Mouse (Mus musculus) heart, adult 11 months (tissue): ENCODE results near the gene Utp11.

Experiments
- DNase-seq: peaks from one replicate; pipeline ENCODE4 v3.0.0; 2022

The Utp11 gene

DNA sequence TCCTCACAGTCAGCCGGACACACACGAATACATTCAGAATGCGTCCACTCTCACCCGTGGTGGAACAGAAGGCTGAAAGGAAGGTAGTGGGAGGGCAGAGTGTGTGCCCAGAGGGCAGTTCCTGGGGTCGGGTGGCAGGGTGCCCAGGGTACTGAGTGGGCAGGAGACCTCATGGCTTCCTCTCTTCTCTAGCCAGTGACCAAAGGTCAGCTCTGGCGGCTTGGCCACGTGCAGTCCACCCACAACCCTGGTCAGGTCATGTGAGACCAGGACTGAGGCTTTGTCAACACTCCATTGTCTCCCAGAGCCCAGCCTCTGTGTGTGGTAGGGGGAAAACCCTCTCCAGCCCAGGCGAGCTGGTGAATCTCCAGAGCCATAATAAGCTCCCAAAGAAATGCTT lies 23.2 kb downstream of the Utp11 start:
- no peak for DNase-seq

DNA sequence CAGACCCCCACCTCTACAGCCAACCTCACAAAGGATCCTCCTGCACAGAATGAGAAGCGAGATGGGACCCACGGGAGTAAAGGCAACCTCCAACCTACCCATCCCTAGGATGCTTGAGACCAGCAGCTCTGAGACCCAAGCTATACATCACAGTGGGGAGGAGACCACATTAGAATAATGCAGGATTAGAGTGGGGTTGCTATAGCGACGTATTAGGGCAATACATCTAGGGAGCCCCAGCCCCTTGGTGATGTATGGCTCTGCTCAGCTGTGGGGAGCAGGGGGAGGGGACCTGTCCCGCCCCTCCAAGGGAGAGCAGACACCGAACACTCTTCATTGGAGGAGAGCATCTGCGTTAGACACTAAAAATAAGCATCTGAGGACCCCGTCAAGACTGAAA lies 25.3 kb downstream of the Utp11 start:
- DNase-seq = no peak

DNA sequence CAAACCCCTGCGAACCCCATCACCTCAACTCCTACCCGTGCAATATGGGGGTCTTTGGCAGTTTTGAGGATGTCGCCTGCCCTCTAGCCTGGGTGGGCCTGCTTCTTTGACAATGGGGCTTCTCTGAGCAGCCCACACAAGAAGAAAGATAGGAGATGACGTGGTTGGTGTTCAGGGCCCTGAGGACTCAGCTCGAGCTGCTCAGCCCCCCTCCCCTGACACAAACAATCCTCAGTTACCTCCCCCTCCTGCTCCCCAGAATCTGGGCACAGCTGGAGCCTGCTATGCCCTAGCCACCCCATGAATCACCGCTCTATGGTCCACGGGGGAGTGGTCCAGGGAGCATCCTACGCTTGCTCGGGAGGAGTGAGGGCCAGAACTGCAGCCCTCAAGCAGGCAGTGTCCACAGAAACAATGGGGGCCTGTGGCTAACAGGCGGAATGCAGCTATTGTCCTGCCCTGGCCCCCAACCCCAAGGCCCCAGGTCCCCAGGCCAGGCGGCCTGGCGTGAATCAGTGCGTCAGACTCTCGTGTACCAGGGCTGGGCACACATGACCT lies 25.8 kb downstream of the Utp11 start:
- no peak for DNase-seq

DNA sequence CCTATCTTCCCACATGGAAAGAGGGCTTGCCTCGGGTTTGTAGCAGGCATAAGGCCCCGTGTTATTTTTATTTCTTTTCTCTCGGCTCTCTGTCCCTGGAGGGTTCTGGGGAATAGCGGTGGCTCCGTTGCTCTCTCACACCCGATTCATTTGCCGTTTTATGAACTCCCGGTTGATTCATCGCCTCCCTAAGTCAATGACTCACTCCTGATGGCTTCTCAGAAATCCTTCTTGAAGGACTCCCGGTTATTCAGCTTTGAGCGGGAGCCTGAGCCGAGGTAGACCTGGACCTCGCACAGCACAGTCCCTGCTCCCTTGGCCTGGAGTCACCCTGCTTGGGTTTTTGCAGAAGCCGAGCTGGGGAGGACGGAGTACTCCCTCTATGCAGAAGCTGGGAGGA lies 28.8 kb downstream of the Utp11 start:
- DNase-seq = no peak

DNA sequence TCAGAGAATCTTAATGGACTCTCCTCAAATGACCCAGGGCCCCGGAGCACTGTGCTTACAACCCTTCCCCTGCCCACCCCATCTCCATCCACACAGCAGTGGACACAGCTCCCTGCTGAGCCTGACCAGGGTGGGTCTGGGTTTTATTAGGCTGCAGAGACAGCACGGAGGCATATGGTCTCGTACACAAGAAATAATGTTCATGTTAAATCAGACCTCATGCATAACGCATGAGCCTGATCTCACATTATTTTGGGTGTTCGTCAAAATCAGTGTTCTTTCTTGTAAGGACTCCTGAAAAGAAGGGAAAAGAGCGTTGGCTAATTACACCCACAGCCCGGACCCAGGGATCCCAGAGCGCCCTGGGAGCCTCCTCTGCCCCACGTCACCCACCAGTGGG lies 29.2 kb downstream of the Utp11 start:
- no peak for DNase-seq

DNA sequence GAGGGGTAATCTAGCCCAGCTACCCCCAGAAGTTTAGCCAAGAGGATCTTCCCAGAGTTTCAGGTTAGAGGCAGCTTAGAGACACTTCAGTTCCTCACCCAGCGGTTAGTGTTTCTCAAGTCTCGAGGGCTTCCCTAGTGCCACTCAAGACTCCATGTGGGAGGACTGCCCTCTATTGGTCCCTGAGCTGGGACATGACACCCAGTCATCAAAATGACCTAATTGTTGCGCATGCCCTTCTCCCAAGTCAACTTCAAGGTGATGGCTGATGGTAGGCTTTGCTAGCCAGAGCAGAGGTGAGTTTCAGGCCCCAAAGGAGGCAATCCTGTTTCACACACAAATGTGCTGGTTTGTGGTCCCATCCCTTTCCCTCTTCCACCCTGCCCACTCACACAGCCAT lies 30.4 kb downstream of the Utp11 start:
- no peak for DNase-seq

DNA sequence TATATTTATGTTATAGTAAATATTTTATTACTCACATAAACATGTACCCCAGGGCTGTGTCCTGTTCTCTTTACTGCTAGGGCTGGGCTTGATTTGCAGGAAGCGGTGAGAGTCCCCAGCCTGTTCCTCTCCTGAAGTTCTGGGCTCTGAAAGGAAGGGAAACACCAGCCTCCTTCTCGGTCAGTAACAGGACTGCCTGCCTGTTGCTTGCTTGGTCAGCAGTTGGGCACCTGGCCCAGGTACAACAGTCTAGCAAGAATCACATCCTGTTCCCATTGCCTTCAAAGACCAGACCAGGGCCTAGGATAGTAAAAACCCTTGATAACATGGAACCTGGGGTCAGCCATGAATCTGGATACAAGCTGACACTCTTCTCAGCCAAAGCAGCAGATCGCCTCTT lies 32.8 kb downstream of the Utp11 start:
- no peak for DNase-seq

DNA sequence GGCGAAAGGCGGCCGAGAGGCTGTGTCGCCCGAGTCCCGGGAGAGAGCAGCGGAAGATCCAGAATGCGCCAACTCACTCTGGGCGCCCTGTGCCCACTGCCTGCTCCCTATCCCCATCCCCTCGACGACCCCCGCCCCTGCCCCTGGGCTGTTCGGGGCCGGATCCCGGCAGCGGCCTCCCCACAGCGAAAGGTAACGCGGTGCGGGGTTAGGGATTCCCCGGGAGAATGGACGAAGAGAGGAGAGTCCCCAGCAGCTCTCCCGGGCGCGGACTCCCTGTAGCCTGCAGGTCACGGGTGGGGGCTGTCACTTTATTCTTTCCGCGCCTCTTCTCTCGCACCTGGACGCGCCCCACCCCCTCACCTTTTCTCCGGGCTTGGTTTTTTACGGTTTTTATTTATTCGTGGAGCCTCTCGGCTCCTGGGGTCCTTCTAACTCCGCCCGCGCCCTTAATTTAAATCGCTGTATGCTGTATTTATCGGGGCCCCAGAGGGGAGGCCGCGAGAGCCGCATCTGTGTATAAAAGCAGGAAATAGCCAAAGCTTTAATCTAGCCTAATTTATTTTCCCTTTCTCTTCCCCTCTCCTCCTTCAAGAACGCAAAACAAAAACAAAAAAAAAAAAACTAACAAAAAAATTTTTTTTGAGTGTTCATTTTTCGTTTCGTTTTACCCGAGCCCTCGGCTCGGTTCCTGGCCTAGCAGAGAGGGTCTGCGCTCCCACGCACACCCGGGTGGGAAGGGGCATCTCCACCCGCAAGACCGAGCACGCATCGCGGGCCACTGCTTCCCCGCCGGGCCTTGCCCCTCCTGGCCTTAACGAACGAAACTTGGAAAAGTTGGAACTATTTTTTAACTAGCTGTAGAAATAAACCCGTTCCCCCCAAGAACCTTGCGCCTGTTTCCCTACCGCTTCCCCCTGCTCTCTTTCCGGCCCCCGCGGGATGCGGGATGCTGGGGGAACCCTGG lies 33.9 kb downstream of the Utp11 start:
- DNase-seq = no peak

DNA sequence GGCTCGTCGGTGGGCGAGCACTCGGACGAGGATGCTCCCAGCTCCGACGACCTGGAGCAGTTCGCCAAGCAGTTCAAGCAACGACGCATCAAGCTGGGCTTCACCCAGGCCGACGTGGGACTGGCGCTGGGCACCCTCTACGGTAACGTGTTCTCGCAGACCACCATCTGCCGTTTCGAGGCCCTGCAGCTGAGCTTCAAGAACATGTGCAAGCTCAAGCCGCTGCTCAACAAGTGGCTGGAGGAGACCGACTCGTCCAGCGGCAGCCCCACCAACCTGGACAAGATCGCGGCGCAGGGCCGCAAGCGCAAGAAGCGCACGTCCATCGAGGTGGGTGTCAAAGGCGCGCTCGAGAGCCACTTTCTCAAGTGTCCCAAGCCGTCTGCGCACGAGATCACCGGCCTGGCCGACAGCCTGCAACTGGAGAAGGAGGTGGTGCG lies 35.0 kb downstream of the Utp11 start:
- no peak for DNase-seq

DNA sequence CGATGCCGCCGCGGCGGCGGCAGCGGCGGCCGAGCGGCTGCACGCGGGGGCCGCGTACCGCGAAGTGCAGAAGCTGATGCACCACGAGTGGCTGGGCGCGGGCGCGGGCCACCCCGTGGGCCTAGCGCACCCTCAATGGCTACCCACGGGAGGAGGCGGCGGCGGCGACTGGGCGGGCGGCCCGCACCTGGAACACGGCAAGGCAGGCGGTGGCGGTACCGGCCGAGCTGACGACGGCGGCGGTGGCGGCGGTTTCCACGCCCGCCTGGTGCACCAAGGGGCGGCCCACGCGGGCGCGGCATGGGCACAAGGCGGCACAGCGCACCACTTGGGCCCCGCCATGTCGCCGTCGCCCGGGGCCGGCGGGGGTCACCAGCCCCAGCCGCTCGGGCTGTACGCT lies 35.6 kb downstream of the Utp11 start:
- no peak for DNase-seq

DNA sequence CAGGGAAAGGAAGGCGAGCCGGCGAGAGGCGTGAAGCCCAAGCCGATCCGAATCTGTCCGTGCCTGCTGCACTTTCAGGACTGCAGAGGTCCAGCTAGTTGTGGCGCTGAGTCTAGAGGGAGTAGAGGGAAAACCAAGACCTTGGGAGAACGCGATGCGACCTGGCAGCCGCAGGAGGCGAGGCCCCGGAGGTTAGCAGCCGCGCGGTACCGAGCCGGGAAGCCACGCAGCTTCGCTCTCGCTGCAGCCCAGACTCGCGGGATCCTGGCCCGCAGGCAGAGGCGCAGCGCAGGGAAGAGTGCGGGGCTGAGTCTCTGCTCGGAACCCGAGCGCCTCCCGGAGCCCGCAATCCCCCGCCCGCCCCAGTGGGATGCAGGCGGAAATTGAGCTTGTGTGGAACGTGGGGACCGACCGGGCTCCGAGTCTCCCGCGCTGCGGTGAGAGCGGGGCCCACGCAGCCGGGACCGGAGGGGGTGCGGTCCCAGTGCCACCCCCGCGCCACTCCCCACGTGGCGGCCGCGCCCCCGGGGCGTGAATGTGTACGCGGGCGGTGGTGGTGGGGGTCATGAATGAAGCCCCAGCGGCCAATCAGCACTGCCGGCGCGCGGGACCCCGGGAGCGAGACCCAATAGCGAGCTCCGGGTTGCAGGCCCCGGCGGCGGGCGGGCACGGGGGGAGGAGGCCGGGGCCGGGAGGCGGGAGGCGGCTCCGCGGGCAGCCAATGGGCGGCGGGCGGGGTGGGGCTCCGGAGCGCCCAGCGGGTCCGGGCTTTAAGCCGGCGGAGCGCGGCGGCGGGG lies 36.3 kb downstream of the Utp11 start:
- DNase-seq = peak; percentile 99

DNA sequence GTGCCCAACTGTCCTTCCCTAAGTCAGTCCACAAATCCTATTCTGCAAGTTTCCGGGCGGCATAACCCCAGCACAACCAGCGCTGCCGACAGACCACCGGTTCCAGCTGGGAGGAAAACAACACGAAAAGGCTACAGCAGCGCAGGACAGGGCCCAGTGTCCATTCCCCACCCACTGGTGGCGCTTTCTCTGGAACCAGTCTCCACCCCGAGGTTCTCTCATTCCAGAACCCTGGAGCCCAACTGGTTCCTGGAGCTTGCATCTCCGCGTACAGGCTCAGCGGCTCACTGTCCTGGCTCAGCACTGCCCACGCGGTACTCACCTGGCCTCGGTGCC lies 36.9 kb downstream of the Utp11 start, which contains the start of gene Pou3f1:
Pou3f1 (plus strand) TSS at position 290 of the 336 bp plus-strand sequence.
- no peak for DNase-seq

DNA sequence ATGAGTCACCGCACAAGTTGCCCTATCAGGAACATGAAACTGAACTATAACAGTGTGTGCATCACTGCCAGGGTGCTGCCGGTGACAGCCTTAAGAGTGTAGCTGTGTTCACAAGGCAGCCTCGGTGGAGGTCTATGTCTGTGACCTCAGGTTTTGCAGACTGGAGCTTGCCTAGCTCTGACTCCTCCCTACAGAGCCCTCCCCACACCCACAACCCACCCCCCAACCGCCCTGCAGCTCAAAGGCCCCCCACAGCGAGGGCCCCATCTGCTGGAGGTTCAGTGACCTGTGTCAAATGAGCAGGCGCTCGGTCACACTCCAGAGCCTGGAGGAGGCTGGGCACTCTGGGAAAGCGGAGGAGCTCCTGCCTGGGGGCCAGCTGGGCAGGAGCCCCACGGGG lies 40.5 kb downstream of the Utp11 start:
- DNase-seq = no peak

DNA sequence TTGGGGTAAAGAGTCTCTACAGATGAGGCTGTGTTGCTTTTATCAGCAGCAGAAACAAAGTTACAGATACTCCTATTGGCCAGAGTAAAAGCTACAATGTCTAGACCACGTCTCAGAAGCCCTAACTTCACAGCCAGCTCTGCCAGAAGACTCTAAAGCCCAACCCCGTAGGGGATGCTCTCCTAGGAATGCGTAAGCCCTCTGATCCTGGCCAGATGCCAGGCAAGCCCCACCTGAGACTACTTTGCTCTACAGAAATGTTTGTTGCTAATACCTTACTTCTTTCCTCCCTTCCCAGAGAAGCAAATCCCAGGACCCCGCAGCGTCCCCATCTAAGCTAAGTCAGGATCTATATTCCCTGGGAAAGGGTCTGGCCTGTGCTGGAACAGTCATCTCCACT lies 45.5 kb downstream of the Utp11 start:
- DNase-seq = no peak

DNA sequence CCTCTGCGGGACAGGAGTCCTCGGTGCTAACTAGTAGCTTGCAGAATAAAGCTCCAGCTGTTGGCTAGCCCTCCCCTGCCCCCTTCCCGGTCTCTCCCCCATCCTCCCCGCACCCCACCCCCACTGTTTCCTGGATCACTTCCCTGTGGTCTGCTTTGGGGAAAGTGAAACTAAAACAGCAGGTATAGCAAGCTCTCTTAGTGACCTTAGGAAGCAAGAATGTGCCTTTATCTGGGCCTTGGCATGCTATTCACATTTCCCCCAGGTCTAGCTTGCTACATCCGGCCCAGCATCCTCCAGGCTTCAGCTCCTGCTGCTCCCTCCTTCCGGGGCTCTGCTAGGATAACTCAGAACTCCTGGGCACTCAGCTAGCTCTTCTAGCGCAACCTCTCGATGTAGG lies 46.8 kb downstream of the Utp11 start:
- peak; percentile 95 for DNase-seq

DNA sequence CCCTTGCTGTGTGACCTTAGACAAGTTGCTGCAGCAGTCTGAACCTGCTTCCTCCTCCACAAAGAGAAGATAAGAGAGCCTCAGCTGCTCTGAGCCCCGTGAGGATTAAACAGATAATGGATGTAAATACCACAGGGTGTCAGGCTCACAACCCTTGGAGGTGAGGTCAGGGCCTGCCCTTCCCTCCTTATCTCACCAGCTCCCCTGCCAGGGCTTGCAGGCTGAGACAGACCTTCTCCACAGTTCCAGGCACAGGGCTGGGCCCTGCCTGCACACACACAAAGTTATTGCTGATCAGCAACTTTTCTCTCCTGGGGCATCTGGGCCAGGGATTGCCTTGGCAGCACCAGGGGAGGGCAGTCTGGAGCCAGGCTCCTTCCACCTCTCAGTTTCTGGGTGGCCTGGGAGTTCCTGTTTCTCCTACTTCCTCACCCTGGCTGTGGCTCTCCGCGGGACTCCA lies 48.4 kb downstream of the Utp11 start:
- DNase-seq = peak; percentile 94

DNA sequence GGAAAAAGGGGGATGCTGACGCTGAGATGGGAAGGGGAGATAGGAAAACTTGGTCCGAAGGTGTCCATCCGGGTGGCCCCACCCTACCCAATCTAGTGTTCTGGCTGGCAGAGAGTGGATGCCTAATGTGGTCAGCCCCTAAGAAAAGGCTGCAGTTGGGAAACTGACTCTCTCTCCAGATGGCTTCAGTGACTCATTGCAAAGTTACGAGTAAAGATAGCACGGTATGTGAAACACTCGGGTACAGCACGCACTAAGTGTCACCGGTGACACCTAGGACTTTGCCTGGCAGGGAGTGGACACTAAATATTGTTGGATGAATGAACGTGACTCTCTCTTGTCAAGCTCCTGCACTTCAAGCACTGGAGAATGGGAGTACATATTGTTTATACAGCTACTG lies 49.5 kb downstream of the Utp11 start:
- no peak for DNase-seq

DNA sequence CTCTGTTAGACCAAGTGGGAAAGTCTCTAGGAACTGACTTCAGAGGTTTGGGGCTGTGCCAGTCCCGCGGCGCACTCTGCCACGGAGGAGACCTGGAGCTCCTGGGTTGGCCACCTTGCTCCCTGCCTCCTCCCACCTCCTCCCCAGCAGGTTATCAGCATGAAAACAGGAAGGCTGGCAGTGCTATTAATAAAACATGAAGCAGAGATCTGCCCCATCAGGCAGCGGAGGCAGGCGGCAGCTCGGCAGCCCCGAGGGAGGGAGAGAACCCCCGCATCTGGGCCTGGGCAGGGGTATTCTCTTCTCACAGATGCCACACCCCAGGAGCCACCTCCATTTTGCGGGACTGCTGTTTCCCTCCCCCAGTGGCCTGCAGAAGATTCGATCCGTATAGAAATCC lies 53.7 kb downstream of the Utp11 start:
- DNase-seq = no peak

DNA sequence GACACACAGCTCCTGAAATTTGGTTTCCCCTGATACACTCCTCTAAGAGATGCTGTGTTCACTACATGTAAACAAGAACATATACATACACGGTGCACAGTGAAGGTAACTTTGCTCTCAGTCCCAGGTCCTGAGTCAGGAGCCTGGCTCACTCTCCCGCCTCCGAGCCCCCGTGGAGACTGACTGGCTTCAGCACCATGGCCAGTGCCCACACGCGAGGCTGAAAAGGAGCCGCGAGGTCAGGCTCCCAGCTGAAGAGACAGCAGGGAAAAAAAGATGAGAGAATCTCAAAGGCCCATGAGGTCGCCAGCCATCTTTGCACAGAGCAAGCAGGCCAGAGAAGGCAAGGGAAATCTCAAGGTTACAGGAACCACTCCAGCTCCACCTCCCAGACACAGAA lies 60.1 kb downstream of the Utp11 start:
- no peak for DNase-seq

DNA sequence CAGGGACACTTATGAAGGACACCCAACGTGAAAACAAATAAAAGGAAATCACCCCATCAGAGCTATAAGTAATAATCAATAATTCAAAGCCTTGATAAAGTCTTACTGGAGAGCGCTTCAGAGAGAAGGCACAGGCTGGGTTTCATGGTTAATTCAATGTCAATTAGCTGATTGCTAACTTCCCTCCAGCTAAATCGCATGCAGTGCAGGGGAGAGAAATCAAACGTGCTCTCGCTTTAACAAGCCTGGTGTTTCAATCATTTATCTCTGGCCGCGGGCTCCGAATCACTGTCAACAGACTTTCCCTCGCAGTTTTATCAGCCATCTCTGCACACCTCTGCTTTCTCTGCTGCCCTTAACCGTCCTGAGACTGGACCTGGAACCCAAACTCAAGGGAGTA lies 60.5 kb downstream of the Utp11 start:
- DNase-seq = no peak

DNA sequence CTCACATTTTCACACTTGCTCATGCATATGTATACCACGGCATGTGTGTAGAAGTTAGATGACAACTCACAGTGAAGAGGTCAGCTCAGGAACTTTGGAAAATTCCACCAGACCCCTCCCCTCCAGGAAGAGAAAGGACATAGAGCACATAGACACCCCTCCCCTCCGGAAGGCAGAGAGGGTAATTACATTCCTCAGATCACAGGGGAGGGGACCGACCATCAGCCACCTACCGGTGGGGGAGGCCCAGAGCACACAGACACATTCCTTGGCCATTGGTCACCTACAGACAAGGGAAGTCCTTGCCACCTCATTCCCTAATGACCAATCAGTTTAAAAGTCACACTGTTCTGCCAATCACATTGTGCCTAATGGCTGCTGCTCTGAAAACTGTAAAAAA lies 61.9 kb downstream of the Utp11 start:
- no peak for DNase-seq
